Mouse (Mus musculus): ENCODE results near the gene Gm5862. TPM values are rescaled to one million over a fixed set of nuclear protein-coding genes. Genes with fewer than 3 reads are reported as not detected.

Gene Gm5862
- polyA plus RNA-seq (2015; fragmentation: Illumina TruSeq; extraction: RNeasy Lipid Tissue Mini Kit (QIAGEN cat#74804); ENCODE audit: insufficient read depth, low read depth, low replicate concordance), result not detected

GRCm38 (mm10) chr5:26022816-26023215, at the start of gene Gm5862:
Gene Gm5862, minus strand, starts transcription at chr5:26022916.

DNA sequence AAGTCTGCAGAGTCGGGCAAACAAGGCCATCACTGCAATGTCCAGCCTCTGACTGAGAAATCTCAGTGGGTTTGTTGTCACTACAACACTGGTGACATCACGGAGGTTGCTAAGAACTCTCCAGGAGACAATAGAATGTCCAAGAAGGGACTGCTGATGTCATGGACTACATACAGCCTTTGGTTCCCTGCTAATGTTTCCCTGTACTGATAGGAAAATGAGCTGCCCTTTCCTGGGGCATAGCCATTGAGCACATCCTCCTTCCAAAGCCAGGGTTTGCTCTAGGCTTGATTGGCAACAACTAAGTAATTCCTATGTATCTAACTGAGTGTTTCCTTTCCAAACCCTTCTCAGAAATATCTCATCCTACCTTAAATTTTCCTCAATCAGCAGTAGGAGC, 35.8 kb upstream of the Gm5862 start, which contains the start of gene Gm7347:
Gene Gm7347, minus strand, starts transcription at position 101 of the 400 bp plus-strand sequence.

GRCm38 (mm10) chr5:26039458-26039857, 16.7 kb upstream of the Gm5862 start, which contains the start of gene Speer4a:
Gene Speer4a, minus strand, starts transcription at chr5:26039558.

DNA sequence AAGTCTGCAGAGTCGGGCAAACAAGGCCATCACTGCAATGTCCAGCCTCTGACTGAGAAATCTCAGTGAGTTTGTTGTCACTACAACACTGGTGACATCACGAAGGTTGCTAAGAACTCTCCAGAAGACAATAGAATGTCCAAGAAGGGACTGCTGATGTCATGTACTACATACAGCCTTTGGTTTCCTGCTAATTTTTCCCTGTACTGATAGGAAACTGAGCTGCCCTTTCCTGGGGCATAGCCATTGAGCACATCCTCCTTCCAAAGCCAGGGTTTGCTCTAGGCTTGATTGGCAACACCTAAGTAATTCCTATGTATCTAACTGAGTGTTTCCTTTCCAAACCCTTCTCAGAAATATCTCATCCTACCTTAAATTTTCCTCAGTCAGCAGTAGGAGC, 18.0 kb downstream of the Gm5862 start, which contains the start of gene Gm1979:
Gene Gm1979, minus strand, starts transcription at position 101 of the 400 bp plus-strand sequence.

GRCm38 (mm10) chr5:25988550-25988949, 34.2 kb downstream of the Gm5862 start, which contains the start of gene Gm21698:
Gene Gm21698, minus strand, starts transcription at chr5:25988650.

GRCm38 (mm10) chr5:25972563-25972962, 50.2 kb downstream of the Gm5862 start, which contains the start of gene Gm21680:
Gene Gm21680, minus strand, starts transcription at chr5:25972663.

Other genes starting within 250 kb of the Gm5862 start
- not detected for gene Gm21663, start 80.5 kb downstream of the Gm5862 start, polyA plus RNA-seq (2015; fragmentation: Illumina TruSeq; extraction: RNeasy Lipid Tissue Mini Kit (QIAGEN cat#74804); ENCODE audit: insufficient read depth, low read depth, low replicate concordance)
- not detected for gene Gm21671, start 68.5 kb downstream of the Gm5862 start, polyA plus RNA-seq (2015; fragmentation: Illumina TruSeq; extraction: RNeasy Lipid Tissue Mini Kit (QIAGEN cat#74804); ENCODE audit: insufficient read depth, low read depth, low replicate concordance)
- not detected for gene Gm21680, start 50.3 kb downstream of the Gm5862 start, polyA plus RNA-seq (2015; fragmentation: Illumina TruSeq; extraction: RNeasy Lipid Tissue Mini Kit (QIAGEN cat#74804); ENCODE audit: insufficient read depth, low read depth, low replicate concordance)
- gene Gm21698, start 34.3 kb downstream of the Gm5862 start, polyA plus RNA-seq (2015; fragmentation: Illumina TruSeq; extraction: RNeasy Lipid Tissue Mini Kit (QIAGEN cat#74804); ENCODE audit: insufficient read depth, low read depth, low replicate concordance), result not detected
- gene Gm1979, start 18.1 kb downstream of the Gm5862 start, polyA plus RNA-seq (2015; fragmentation: Illumina TruSeq; extraction: RNeasy Lipid Tissue Mini Kit (QIAGEN cat#74804); ENCODE audit: insufficient read depth, low read depth, low replicate concordance), result not detected
- not detected for gene Speer4a, start 16.6 kb upstream of the Gm5862 start, polyA plus RNA-seq (2015; fragmentation: Illumina TruSeq; extraction: RNeasy Lipid Tissue Mini Kit (QIAGEN cat#74804); ENCODE audit: insufficient read depth, low read depth, low replicate concordance)
- gene Gm7347, start 35.7 kb upstream of the Gm5862 start, polyA plus RNA-seq (2015; fragmentation: Illumina TruSeq; extraction: RNeasy Lipid Tissue Mini Kit (QIAGEN cat#74804); ENCODE audit: insufficient read depth, low read depth, low replicate concordance), result not detected
- gene Gm10471, start 66.4 kb upstream of the Gm5862 start, polyA plus RNA-seq (2015; fragmentation: Illumina TruSeq; extraction: RNeasy Lipid Tissue Mini Kit (QIAGEN cat#74804); ENCODE audit: insufficient read depth, low read depth, low replicate concordance), result not detected
- gene 5031410I06Rik, start 82.4 kb upstream of the Gm5862 start, polyA plus RNA-seq (2015; fragmentation: Illumina TruSeq; extraction: RNeasy Lipid Tissue Mini Kit (QIAGEN cat#74804); ENCODE audit: insufficient read depth, low read depth, low replicate concordance), result not detected
- not detected for gene Gm10220, start 98.5 kb upstream of the Gm5862 start, polyA plus RNA-seq (2015; fragmentation: Illumina TruSeq; extraction: RNeasy Lipid Tissue Mini Kit (QIAGEN cat#74804); ENCODE audit: insufficient read depth, low read depth, low replicate concordance)
- not detected for gene Gm7361, start 234.8 kb upstream of the Gm5862 start, polyA plus RNA-seq (2015; fragmentation: Illumina TruSeq; extraction: RNeasy Lipid Tissue Mini Kit (QIAGEN cat#74804); ENCODE audit: insufficient read depth, low read depth, low replicate concordance)